Mouse (Mus musculus) megakaryocyte, embryonic 14.5 days (primary cell): ENCODE measurements around the gene Cryz. TPM values are rescaled to one million over a fixed set of nuclear protein-coding genes. Genes with fewer than 3 reads are reported as not detected.

Source experiments
- H3K27me3 ChIP-seq: replicated peaks from 2 replicates; pipeline ENCODE3; 2012; ENCODE audit warnings: inconsistent platforms
- H3K36me3 ChIP-seq: replicated peaks from 2 replicates; pipeline ENCODE3; 2012; ENCODE audit warnings: low read length, inconsistent platforms, mixed read lengths
- H3K4me1 ChIP-seq: 2 replicates; pipeline ENCODE4 v1.6.1; 2012; ENCODE audit warnings: inconsistent platforms
- H3K4me3 ChIP-seq: replicated peaks from 2 replicates; pipeline ENCODE3; 2012; ENCODE audit warnings: moderate library complexity, mild to moderate bottlenecking, inconsistent platforms
- H3K9me3 ChIP-seq: 2 replicates; pipeline ENCODE4 v1.6.1; 2012; ENCODE audit warnings: inconsistent platforms
- FLI1 ChIP-seq: IDR thresholded peaks from 2 replicates; pipeline ENCODE4 v1.6.1; 2012; ENCODE audit warnings: low read length, inconsistent platforms, mixed read lengths
- GATA1 ChIP-seq: IDR thresholded peaks from 3 replicates; pipeline ENCODE4 v1.6.1; 2012; ENCODE audit warnings: mixed read lengths, low read length, inconsistent platforms, borderline replicate concordance
- polyA plus RNA-seq: library from polyadenylated mRNA; stranded (reverse); fragments of >175 nt; gene quantifications from 2 replicates; pipeline ENCODE4 v1.2.3, GENCODE M21; 2012; ENCODE audit warnings: low replicate concordance; ENCODE audit not compliant: insufficient read depth

Cryz gene
- polyA plus RNA-seq, 1 experiment = 1.9 TPM

DNA sequence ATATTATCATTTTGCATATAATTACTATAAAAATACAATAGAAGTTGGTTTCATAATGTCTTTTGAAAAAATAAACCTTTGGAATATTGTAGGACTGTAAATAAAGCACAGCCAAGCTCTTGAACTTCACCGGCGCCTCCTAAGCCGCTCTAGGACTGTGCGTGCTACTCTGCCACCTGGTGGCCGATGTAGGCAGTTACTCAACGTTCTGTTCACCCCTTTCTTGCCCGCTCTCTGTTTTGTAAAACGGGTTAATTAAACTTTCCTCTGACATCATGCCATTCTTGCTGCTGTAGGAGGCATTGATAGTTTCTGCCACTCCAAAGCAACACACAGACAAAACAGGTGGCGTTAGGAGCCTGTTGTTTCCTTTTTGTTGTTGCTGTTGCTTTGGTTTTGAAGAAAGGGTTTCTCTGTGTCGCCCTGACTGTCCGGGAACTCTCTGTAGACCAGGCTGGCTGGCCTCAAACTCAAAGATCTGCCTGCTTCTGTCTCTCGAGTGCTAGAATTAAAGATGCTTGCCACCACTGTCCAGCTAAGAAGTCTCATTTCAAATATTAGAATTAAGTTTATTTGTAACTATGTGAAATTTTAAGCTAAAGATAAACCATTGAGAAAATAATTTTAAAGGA, 24.1 kb upstream of the Cryz start:
- Histone ChIP-seq H3K36me3 (no peaks in the 10 kb centered on the region), H3K4me1 (peaks cover 12% of the 10 kb centered on the region), H3K4me3 (peak overlapping the region; percentile 72), H3K27me3 (peaks cover 9% of the 10 kb centered on the region), H3K9me3 (no peaks in the 10 kb centered on the region)
- TF ChIP-seq FLI1 (no peak), GATA1 (no peak)

DNA sequence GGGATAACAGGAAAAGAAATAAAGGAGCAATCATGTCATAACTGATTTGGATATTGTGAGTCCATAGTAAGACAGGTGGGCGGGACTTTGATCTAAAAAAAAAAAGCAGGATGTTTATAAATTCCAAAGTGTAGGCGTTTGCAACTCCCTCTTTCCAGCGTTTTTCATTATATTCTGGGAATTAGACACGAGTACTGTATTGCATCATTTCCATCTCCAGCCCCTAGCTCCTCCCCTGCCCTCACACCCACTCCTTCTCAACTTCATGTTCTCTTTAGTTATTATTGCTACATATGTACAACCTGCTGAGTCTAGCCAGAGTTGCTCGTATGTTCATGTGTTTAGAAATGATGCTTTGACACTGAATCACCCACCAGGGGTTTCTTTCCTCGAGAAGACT, 22.8 kb upstream of the Cryz start:
- TF ChIP-seq FLI1 (no peak), GATA1 (no peak)
- Histone ChIP-seq H3K4me3 (no peak overlapping the region), H3K4me1 (peaks cover 12% of the 10 kb centered on the region), H3K27me3 (peaks cover 8% of the 10 kb centered on the region), H3K36me3 (peaks cover 2% of the 10 kb centered on the region), H3K9me3 (no peaks in the 10 kb centered on the region)

GRCm38 (mm10) chr3:154577895-154578294, 18.6 kb upstream of the Cryz start:
- Histone ChIP-seq H3K4me1 (no peaks in the 10 kb centered on the region), H3K9me3 (no peaks in the 10 kb centered on the region), H3K4me3 (no peak overlapping the region), H3K36me3 (peaks cover 16% of the 10 kb centered on the region), H3K27me3 (no peaks in the 10 kb centered on the region)
- TF ChIP-seq GATA1 (no peak), FLI1 (no peak)

DNA sequence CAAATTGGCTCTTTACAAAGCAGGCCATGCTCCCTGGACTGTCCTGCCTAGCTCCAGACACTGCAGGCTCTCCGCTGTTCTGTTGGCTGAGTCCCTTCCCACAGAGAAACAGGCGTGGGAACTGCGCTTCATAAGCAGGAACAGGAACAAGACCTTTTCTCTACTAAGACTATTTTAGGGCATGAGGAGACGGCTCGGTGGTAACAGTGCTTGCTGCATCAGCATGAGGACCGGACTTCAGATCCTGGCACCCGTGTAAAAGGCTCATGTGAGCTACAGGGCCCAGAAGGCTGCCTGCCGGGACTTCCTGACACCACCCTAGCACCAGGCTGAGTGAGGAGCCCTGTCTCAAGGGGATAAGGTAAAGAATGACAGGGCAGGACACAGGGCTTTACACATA, 12.2 kb upstream of the Cryz start:
- Histone ChIP-seq H3K36me3 (peaks cover 32% of the 10 kb centered on the region), H3K9me3 (no peaks in the 10 kb centered on the region), H3K27me3 (no peaks in the 10 kb centered on the region), H3K4me1 (peaks cover 4% of the 10 kb centered on the region; the same call in 1 of the 2 replicates), H3K4me3 (no peak overlapping the region)
- no peak for TF ChIP-seq GATA1

DNA sequence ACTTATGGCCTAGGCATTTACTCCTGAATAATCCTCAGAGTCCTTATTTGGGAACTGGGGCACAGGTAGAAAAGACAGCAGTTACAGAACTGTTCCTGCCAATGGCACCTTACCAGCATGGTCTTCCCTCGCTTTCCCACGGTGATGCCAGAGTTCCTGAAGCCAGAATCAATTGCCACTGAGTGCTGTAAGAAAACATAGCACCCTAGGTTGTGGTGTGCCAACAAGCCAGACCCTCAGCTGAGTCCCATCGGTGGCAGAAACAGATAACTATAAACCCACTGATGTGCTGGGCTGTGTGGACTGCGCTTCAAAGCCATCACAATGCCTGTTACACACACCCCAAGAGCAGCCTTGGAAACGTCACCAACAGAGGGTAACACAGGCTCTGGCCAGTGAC, 5.5 kb upstream of the Cryz start:
- H3K4me1 ChIP-seq = peaks cover 8% of the 10 kb centered on the region; the same call in 1 of the 2 replicates
- no peaks in the 10 kb centered on the region for H3K9me3 ChIP-seq
- H3K27me3 ChIP-seq = no peaks in the 10 kb centered on the region
- H3K4me3 ChIP-seq = no peak overlapping the region
- TF ChIP-seq GATA1 = no peak
- TF ChIP-seq FLI1 = no peak
- peaks cover 55% of the 10 kb centered on the region for H3K36me3 ChIP-seq

DNA sequence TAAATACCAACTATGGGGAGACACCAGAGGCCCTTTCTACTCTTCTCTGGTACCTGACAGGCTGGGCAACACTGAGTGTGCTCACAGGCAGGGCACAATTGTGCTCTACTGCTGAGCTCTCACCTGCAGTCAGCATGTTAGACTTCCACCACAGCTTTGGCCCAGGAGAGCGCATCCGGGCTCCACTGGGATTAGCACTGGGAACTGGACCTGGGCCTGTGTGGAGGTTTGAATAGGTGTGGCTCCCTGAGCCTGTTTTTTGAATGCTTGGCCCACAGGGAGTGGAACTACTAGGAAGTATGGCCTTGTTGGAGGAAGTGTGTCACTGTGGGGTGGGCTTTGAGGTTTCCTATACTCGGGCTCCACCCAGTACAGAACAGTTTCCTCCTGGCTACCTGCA, 4.9 kb upstream of the Cryz start:
- Histone ChIP-seq H3K4me1 (peaks cover 12% of the 10 kb centered on the region), H3K4me3 (no peak overlapping the region), H3K27me3 (no peaks in the 10 kb centered on the region), H3K36me3 (peaks cover 50% of the 10 kb centered on the region), H3K9me3 (no peaks in the 10 kb centered on the region)
- TF ChIP-seq FLI1 (no peak), GATA1 (no peak)

DNA sequence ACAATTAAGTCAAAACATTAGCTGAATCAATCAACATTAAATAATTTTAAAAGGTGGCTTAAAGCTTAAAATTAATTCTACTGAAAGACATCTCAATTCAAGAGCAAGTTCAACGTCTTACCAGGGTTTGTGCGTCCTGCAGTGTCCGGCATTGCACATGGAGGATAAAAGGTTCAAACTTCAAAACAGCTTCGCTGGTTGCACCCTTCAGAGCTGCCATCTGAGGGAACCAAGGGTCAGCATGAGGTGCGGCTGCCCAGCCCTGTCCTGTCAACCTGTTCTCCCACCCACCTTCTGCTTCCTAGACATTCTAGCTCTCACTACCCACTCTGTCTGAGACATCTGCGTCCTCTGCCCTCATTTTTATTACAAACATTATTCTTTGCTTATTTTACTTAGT, 2.9 kb upstream of the Cryz start:
- TF ChIP-seq GATA1 (no peak), FLI1 (no peak)
- H3K4me3 ChIP-seq = no peak overlapping the region
- H3K9me3 ChIP-seq = no peaks in the 10 kb centered on the region
- H3K36me3 ChIP-seq = peaks cover 42% of the 10 kb centered on the region
- H3K4me1 ChIP-seq = peaks cover 24% of the 10 kb centered on the region
- H3K27me3 ChIP-seq = no peaks in the 10 kb centered on the region

- Histone ChIP-seq H3K4me1 (peaks cover 30% of the 10 kb centered on the region), H3K9me3 (no peaks in the 10 kb centered on the region), H3K27me3 (no peaks in the 10 kb centered on the region), H3K36me3 (peaks cover 42% of the 10 kb centered on the region), H3K4me3 (no peak overlapping the region)
- TF ChIP-seq FLI1 (no peak), GATA1 (no peak)
These were observed 2.4 kb upstream of the Cryz start for GRCm38 (mm10) chr3:154594156-154594555.

DNA sequence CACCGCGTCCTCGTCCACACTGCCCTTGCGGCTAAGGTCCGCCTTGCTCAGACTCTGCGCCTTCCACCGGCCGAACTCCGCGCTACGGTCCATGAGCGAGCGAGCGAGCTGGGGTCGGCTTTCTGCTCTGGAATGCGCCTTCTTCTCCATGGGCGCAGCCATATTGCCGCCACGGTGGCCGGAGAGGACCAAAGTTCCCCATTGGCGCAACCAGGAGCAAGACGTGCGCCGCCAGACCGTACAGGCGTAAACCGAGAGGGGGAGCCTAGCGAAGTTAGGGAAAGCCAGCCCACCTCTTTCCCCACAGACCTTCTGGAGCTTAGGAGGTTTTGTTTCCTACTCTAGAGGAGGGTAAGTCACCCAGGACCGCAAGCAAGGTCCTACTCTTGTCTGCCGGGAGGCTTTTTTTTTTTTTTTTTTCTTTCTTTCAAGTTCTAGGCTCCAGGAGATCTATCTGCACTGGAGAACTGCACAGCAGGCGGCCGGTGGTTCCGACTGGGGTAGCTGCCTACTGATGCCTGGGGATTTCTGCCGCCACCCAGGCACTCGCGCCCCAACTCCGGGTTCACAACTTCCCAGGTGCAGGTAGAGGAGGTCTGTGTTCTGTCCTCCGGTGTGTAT, 533 bp downstream of the Cryz start, which contains the start of gene Tyw3:
Gene Tyw3, minus strand, starts transcription at position 171 of the 621 bp plus-strand sequence.
- Histone ChIP-seq H3K4me1 (peaks cover 24% of the 10 kb centered on the region), H3K27me3 (no peaks in the 10 kb centered on the region), H3K9me3 (no peaks in the 10 kb centered on the region), H3K36me3 (peaks cover 22% of the 10 kb centered on the region), H3K4me3 (peak within 1 kb of the TSS; percentile 99)
- TF ChIP-seq GATA1 = no peak
- no peak for TF ChIP-seq FLI1

GRCm38 (mm10) chr3:154597561-154597960, 1.1 kb downstream of the Cryz start:
- Histone ChIP-seq H3K27me3 (no peaks in the 10 kb centered on the region), H3K36me3 (peaks cover 17% of the 10 kb centered on the region), H3K4me1 (peaks cover 24% of the 10 kb centered on the region), H3K9me3 (no peaks in the 10 kb centered on the region), H3K4me3 (peak overlapping the region; percentile 99)
- TF ChIP-seq GATA1 (no peak), FLI1 (no peak)
